Mouse (Mus musculus) forebrain, embryonic 12.5 days (tissue): ENCODE measurements around the gene Dlg2. TPM values are rescaled to one million over a fixed set of nuclear protein-coding genes. Genes with fewer than 3 reads are reported as not detected.
A peak's percentile ranks its signal among the peaks of the same experiment; 100 is the strongest.

Source experiments
- ATAC-seq: fragments of 200-750 bp; cut with Nextera tagmentation; 2 replicates; pipeline ENCODE4 v1.8.0; 2017; ENCODE audit warnings: moderate TSS enrichment; ENCODE audit not compliant: low FRiP score
- H3K27ac ChIP-seq: fragments of 300-500 bp; sonication (generic); 2 replicates; pipeline ENCODE4 v1.5.1; 2016; ENCODE audit warnings: mild to moderate bottlenecking
- H3K27me3 ChIP-seq: fragments of 300-500 bp; sonication (generic); 2 replicates; pipeline ENCODE4 v1.6.1; 2016; ENCODE audit warnings: mild to moderate bottlenecking
- H3K36me3 ChIP-seq: fragments of 300-500 bp; sonication (generic); replicated peaks from 2 replicates; pipeline ENCODE4 v1.6.1; 2016; ENCODE audit warnings: mild to moderate bottlenecking
- H3K4me1 ChIP-seq: fragments of 300-500 bp; sonication (generic); 2 replicates; pipeline ENCODE4 v1.6.1; 2016
- H3K4me2 ChIP-seq: fragments of 300-500 bp; sonication (generic); 2 replicates; pipeline ENCODE4 v1.6.1; 2016; ENCODE audit warnings: mild to moderate bottlenecking, moderate library complexity
- H3K4me3 ChIP-seq: fragments of 300-500 bp; sonication (generic); replicated peaks from 2 replicates; pipeline ENCODE4 v1.5.1; 2016; ENCODE audit warnings: mild to moderate bottlenecking
- H3K9ac ChIP-seq: fragments of 300-500 bp; sonication (generic); 2 replicates; pipeline ENCODE4 v1.6.1; 2016; ENCODE audit warnings: mild to moderate bottlenecking
- H3K9me3 ChIP-seq: fragments of 300-500 bp; sonication (generic); 2 replicates; pipeline ENCODE4 v1.6.1; 2016
- WGBS: fragments of 180-500 bp; shearing (Covaris S2); methylation state at CpG from one replicate; pipeline ENCODE4 v1.1.7; 2016; 5-methylcytosine and 5-hydroxymethylcytosine counted together
- polyA plus RNA-seq: library from polyadenylated mRNA; unstranded; fragments of >200 nt; fragmentation: Nextera tagmentation; extraction: Ambion mirVana; gene quantifications from 2 replicates; pipeline ENCODE4 v1.2.1, GENCODE M21; 2016

The Dlg2 gene
- polyA plus RNA-seq, 1 experiment from 2014 or later: 6.5 TPM

DNA sequence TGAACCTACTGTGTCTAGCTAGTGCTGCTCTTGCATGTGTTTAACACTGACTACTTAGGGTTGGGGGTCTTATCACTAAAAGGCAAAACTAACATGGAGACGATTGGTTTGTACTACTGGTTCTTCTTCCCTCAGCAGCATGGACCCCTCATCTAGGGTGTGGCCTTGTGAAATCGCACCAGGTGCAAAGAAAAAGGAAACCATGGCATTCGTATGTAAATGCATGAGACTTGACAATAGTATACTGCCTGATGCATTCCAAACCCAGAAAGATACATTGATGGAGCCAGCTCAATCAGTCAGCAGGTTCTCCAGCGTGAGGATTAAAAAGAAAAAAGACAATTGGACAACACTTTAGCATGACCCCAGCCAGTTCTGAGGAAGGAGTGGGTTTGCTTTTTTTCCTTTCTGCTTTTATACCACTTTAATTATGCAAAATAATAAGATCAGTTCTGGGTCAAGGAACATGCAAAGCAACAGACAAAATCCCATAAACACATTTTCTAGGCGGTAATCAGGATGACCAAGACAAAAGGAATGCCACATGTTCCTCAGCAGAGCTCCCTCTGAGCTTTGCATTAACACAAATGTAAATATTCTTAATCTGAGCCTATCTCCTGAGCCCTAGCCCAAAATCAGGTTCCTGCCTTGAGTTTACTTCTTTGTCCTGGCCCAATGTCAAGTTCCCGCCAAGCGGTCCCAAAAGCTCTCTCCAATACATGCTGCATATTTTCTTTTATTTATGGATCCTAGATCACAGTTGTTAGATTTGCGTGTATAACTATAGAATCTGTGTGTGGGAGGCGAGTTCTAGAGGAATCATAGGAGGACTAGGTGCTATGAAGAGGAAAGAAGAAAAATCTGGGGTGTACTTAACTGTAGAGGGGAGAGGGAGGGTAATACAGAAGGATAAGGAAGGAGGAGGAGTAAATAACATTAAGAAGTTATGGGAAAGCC lies 595.6 kb downstream of the Dlg2 start:
- H3K9me3 ChIP-seq: no peaks in the 10 kb centered on the region
- H3K4me2 ChIP-seq: no peak overlapping the region
- H3K4me3 ChIP-seq: no peak overlapping the region
- no peaks in the 10 kb centered on the region for H3K27me3 ChIP-seq
- ATAC-seq: no peak
- WGBS: 52% methylated on average over 9 of the region's 9 CpGs
- H3K27ac ChIP-seq: no peak overlapping the region
- no peaks in the 10 kb centered on the region; the same call in 1 of the 2 replicates for H3K4me1 ChIP-seq
- H3K36me3 ChIP-seq: no peaks in the 10 kb centered on the region
- H3K9ac ChIP-seq: no peak overlapping the region

DNA sequence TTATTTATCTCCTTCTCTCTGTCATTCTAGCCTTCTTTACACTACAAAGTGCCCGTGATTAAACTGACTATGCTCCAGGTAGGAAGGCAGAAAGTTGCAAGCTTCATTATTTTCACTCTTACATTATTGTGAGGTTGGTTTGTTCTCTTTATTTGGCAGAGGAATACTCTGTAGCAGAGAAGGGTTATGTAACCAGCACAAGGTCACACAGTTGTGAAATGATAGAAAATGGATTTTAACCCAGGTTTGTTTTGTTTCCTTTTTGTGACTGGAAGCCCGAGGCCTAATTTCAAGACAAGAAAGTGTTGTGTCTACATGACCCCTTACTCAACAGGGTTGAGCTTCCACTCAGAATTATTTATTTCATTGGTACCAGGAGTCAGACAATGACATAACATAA lies 609.6 kb downstream of the Dlg2 start:
- Histone ChIP-seq H3K27ac (no peak overlapping the region), H3K4me3 (no peak overlapping the region), H3K4me1 (peaks cover 13% of the 10 kb centered on the region; the same call in 1 of the 2 replicates), H3K27me3 (0 out of 2 replicates have a peak, but pooled peaks cover 10% of the 10 kb centered on the region), H3K9ac (no peak overlapping the region), H3K9me3 (no peaks in the 10 kb centered on the region), H3K36me3 (no peaks in the 10 kb centered on the region), H3K4me2 (no peak overlapping the region)
- no peak for ATAC-seq
- 83% methylated on average over 2 of the region's 2 CpGs for WGBS

DNA sequence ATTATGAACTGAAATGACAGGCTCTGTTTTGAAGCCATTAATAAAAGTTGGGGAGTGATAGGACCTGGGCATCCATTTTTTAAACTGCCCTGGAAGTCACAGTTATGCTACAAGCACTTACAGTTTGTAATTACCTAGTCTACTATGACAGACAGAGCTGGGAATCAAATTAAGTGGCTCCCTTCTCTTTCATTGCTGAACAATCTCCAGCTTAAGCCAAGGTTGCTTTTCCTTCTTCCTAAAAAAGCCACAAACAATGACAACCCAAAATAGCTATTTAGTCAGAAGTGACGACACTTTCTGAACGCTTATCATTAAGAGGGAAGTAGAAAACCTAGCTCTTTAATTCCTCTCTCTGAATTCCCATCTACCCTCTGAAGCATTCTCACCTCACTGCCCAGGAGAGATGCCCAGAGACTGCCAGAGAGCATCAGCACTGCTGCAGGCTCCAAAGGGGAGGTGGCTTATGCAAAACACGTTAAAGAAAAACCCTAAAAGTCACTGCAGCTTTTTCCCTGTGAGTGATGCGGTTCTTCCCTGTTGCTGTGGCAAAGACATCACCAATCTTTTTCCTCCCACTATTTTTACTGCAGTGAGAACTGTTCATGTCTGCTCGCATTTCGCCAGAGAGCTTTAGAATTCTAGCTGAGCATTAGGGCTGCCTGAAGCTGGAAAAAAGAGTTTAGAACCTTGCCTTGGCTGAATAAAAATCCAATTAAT lies 612.9 kb downstream of the Dlg2 start:
- no peaks in the 10 kb centered on the region for H3K9me3 ChIP-seq
- H3K4me1 ChIP-seq: peaks cover 19% of the 10 kb centered on the region
- 0 out of 2 replicates have a peak, but pooled peaks cover 10% of the 10 kb centered on the region for H3K27me3 ChIP-seq
- H3K36me3 ChIP-seq: no peaks in the 10 kb centered on the region
- no peak overlapping the region for H3K9ac ChIP-seq
- H3K4me2 ChIP-seq: no peak overlapping the region
- 23% methylated on average over 6 of the region's 6 CpGs for WGBS
- no peak for ATAC-seq
- no peak overlapping the region for H3K4me3 ChIP-seq
- H3K27ac ChIP-seq: no peak overlapping the region

DNA sequence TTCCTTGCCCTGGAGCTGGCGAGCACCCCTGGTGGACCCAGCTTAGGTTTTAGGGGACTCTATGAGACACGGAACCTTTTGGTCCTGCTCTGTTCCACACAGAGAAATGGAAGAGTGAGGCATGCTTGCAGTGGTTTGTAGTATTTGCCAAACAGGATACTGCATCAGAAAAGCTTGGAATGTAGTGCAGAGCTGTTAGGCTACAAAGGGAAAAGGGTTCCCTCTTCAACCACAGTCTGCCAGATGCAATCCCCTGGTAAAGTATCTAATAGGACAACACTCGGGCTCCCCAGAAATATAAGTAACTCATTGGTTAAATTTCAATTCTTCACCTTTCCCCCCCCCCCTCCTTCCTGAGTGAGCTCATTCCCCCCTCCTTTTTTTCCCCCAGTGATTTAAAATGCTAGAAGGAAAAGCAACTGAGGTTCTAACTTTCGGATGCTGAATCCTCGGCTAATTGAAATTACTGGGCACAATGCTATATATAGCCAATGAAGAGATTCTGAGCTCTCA lies 613.9 kb downstream of the Dlg2 start:
- Histone ChIP-seq H3K27ac (no peak overlapping the region), H3K27me3 (0 out of 2 replicates have a peak, but pooled peaks cover 10% of the 10 kb centered on the region), H3K4me1 (peaks cover 19% of the 10 kb centered on the region), H3K9me3 (no peaks in the 10 kb centered on the region), H3K4me3 (peak overlapping the region; percentile 39), H3K36me3 (no peaks in the 10 kb centered on the region), H3K4me2 (peak overlapping the region; percentile 71), H3K9ac (peak overlapping the region; percentile 44; the same call in 1 of the 2 replicates)
- no peak for ATAC-seq
- WGBS: 53% methylated on average over 5 of the region's 5 CpGs

DNA sequence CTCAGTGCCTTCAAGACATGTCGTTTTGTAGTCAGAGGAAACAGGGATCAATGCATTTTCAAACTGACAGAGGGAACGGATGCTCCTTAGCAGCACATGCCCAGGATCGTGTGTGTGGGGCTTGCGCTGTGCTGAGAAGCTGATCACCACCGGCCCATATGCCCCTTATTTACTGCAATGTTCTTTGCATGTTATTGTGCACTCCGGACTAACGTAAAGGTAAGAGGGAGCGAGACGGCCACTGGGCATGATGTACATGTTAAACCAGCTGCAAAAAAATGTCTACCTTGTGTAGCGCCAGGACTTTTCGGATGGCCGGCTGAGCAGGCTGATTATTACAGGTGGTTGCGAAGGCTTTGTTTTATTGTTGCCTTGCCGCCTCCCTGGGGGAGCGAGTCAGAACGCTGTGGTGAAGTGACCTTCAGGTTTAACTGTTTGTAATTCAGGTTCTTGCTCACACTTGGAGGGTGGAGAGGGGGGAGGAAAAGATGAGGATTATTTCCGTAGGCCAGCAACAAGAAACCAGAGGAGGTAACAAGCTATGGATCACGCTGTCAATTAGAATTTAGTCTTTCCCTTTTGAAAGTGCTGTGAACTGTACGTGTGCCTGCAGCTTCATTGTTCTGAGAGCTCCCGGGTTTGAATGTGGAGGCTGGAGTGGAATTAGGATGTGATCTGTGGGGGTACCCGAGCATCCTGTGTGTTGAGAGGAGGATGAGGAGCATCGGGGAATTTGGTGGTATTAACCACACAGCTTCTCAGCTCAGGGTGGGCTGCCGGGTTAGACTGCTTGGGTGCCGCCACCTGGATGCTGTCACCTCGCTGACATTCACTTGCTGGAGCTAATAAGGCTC lies 614.6 kb downstream of the Dlg2 start:
- Histone ChIP-seq H3K4me3 (peak overlapping the region; percentile 39), H3K27ac (no peak overlapping the region), H3K4me1 (peaks cover 19% of the 10 kb centered on the region), H3K36me3 (no peaks in the 10 kb centered on the region), H3K27me3 (0 out of 2 replicates have a peak, but pooled peaks cover 10% of the 10 kb centered on the region), H3K9ac (peak overlapping the region; percentile 44), H3K9me3 (no peaks in the 10 kb centered on the region), H3K4me2 (peak overlapping the region; percentile 71)
- ATAC-seq: peak; percentile 67
- WGBS: 7% methylated on average over 25 of the region's 25 CpGs

DNA sequence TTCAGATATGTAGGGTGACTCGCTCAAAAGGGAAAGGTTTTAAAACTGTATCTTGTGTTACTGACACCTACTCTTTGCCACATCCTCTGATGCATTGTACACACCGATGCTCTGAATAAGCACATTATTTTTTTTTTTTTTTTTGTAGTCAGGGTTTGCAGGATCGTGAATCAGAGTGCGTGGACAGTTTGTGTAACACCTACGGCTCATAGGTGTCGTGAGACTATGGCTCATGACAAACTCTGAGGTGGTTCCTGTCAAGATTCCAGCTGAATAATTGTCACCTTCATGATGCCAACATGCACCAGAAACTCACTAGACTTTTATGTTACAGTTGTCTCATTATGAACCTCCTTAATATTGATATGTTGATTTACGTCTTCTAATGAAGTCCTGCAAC lies 620.0 kb downstream of the Dlg2 start:
- Histone ChIP-seq H3K27ac (no peak overlapping the region), H3K4me2 (no peak overlapping the region), H3K4me1 (peaks cover 3% of the 10 kb centered on the region), H3K9ac (no peak overlapping the region), H3K27me3 (no peaks in the 10 kb centered on the region), H3K36me3 (no peaks in the 10 kb centered on the region), H3K4me3 (no peak overlapping the region), H3K9me3 (no peaks in the 10 kb centered on the region)
- 91% methylated on average over 7 of the region's 7 CpGs for WGBS
- ATAC-seq: no peak

DNA sequence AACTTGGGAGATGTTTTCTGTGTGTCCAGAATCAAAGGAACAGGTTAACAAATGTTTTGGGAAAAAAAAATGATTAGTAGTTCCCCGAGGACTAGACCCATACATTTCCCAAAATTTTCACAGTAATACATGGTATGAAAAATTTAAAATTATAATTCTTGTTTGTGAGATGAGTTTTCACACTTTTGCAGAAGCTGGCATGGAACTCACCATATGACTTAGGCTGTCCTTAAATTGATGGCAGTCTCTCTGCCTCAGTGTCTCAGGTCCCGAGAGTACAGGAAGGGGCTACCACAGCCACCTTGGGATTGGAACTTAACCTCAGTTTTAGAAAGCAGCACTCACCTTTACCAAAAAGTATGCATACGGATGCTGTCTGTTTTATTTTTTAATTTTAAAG lies 622.0 kb downstream of the Dlg2 start:
- no peaks in the 10 kb centered on the region for H3K4me1 ChIP-seq
- no peak overlapping the region for H3K27ac ChIP-seq
- no peak overlapping the region for H3K9ac ChIP-seq
- no peaks in the 10 kb centered on the region for H3K9me3 ChIP-seq
- H3K36me3 ChIP-seq: no peaks in the 10 kb centered on the region
- WGBS: 86% methylated on average over 3 of the region's 3 CpGs
- no peak overlapping the region for H3K4me3 ChIP-seq
- no peak for ATAC-seq
- H3K27me3 ChIP-seq: no peaks in the 10 kb centered on the region
- H3K4me2 ChIP-seq: no peak overlapping the region

DNA sequence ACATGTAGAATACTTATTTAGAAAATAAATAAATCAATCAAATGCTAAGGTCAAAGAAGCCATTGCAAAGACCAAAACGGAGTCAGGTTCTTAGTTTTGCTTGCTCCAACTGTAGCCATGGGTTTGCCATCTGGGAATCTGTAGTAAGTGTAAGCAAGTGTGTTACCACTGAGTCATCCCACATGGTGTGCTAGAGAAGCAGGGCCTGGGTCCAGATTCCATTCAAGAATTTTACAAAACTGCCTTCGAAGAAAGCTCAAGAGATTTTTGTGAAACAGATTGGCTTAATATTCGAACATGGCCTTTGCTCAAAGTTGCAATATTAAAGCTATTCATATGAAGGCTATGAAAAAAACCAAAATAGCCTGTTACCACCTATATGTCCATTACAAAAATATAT lies 633.1 kb downstream of the Dlg2 start:
- no peaks in the 10 kb centered on the region for H3K9me3 ChIP-seq
- H3K27me3 ChIP-seq: no peaks in the 10 kb centered on the region
- no peak overlapping the region for H3K27ac ChIP-seq
- H3K4me2 ChIP-seq: no peak overlapping the region
- H3K4me3 ChIP-seq: no peak overlapping the region
- no peak overlapping the region for H3K9ac ChIP-seq
- H3K4me1 ChIP-seq: no peaks in the 10 kb centered on the region
- no peak for ATAC-seq
- WGBS: 70% methylated on average over 3 of the region's 3 CpGs
- no peaks in the 10 kb centered on the region for H3K36me3 ChIP-seq

DNA sequence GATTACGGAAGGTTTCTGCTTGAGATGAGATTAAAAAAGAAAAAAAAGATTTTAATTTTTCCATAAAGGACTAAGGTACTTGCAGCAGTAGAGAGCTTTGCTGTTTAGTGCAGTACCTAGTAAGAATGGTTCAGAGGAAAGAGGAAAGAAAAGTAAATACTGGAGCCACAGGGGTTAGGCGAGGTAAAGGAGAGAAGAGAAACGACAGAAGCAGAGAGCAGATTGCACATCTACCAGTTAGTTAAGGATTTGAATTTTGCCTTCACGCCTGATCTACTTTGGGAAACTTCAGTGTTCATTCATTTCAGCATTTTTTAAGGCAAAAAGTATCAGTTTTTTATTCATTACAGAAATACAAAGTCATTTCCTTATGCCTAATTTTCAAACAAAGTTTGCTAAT lies 655.7 kb downstream of the Dlg2 start:
- H3K9ac ChIP-seq: no peak overlapping the region
- ATAC-seq: no peak
- 76% methylated on average over 4 of the region's 4 CpGs for WGBS
- no peak overlapping the region for H3K27ac ChIP-seq
- H3K4me2 ChIP-seq: no peak overlapping the region
- no peaks in the 10 kb centered on the region for H3K36me3 ChIP-seq
- no peaks in the 10 kb centered on the region for H3K9me3 ChIP-seq
- no peaks in the 10 kb centered on the region for H3K4me1 ChIP-seq
- no peak overlapping the region for H3K4me3 ChIP-seq
- H3K27me3 ChIP-seq: no peaks in the 10 kb centered on the region

DNA sequence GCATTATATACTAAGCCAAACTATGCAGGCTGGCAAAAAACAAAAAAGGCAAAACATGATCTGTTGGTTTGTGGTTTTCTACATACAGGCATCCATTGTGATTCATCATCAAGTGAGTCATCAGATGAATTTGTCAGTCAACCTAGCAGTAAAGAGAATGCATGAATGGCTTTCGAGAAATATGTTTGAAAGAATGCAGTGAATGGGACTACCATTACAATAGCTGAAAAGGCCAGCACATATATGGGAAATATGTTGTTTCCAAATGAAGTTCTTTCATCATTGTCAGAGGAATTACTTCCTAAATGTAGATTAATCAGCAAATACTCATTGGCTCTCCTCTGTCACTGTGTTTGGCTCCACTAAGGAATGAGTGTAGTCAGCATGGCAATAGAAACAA lies 677.6 kb downstream of the Dlg2 start:
- no peak for ATAC-seq
- no peak overlapping the region for H3K27ac ChIP-seq

DNA sequence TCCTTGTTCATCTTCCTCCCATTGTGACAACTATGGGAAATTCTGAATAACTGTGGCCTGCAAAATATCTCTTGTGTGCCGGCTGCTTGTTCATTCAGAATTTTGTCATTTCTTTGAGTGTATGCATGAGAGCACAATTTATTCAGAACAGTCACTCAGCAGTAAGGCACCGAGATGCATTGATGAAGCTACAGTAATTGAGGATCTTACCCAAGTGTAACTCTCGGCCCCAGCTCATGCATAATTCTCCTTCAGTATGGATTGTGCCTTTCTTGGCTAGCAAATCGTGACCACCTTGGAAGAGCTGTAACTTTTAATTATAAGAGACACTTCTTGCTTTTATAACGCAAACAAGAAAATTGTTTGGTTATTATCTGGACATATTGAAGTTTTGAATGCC lies 682.7 kb downstream of the Dlg2 start:
- Histone ChIP-seq H3K4me1 (no peaks in the 10 kb centered on the region), H3K36me3 (no peaks in the 10 kb centered on the region), H3K27me3 (no peaks in the 10 kb centered on the region), H3K4me2 (no peak overlapping the region), H3K27ac (no peak overlapping the region), H3K9me3 (no peaks in the 10 kb centered on the region), H3K4me3 (no peak overlapping the region), H3K9ac (no peak overlapping the region)
- no peak for ATAC-seq
- WGBS: 70% methylated on average over 5 of the region's 5 CpGs

More for the DNA sequence above, 677.6 kb downstream of the Dlg2 start:
- H3K27me3 ChIP-seq: no peaks in the 10 kb centered on the region
- H3K9me3 ChIP-seq: no peaks in the 10 kb centered on the region
- H3K4me1 ChIP-seq: no peaks in the 10 kb centered on the region
- 76% methylated on average over 1 of the region's 1 CpGs for WGBS
- no peak overlapping the region for H3K4me3 ChIP-seq
- no peak overlapping the region for H3K9ac ChIP-seq
- no peak overlapping the region for H3K4me2 ChIP-seq
- H3K36me3 ChIP-seq: no peaks in the 10 kb centered on the region
